8 mouse cellular contexts compared by ENCODE assay signal in genomic region chr13:21171156-21171530, GRCm38 (mm10). TPM values are rescaled to one million over a fixed set of nuclear protein-coding genes. Genes with fewer than 3 reads are reported as not detected.
DNase-seq lines count a peak whose midpoint lies in the region; ATAC-seq and TF ChIP-seq lines count a peak whose summit lies in the region.

No protein-coding gene starts in this region.

- no peak overlapping the region for H3K27ac ChIP-seq in kidney, adult 2 months (ENCODE audit: insufficient read depth, low read depth, low read length)
- H3K27ac ChIP-seq in brown adipose tissue, adult 24 weeks (replicated peaks; ENCODE audit: low read depth, low read length) = no peak overlapping the region
- no peak overlapping the region for H3K27ac ChIP-seq in forebrain, embryonic 16.5 days (ENCODE audit: low read length)
- no peak overlapping the region for H3K27ac ChIP-seq in liver, embryonic 15.5 days (replicated peaks)

- H3K27me3 ChIP-seq in kidney, adult 2 months (replicated peaks; ENCODE audit: control insufficient read depth, insufficient read depth, low read length) = no peaks in the 10 kb centered on the region
- H3K27me3 ChIP-seq in forebrain, embryonic 16.5 days (replicated peaks; ENCODE audit: control insufficient read depth, insufficient read depth, low read length) = no peaks in the 10 kb centered on the region
- H3K27me3 ChIP-seq in liver, embryonic 15.5 days = 0 out of 2 replicates have a peak, but pooled peaks cover 2% of the 10 kb centered on the region

- no peak for TF ChIP-seq CTCF in kidney, adult 2 months (conservative IDR thresholded peaks at IDR 0.05; ENCODE audit: insufficient read depth, insufficient read length, low read depth, low read length)

- peak overlapping the region; percentile 68 for H3K4me2 ChIP-seq in forebrain, embryonic 16.5 days (ENCODE audit: low read length)
- H3K4me2 ChIP-seq in liver, embryonic 15.5 days = peak overlapping the region; percentile 74

- no peaks in the 10 kb centered on the region for H3K36me3 ChIP-seq in kidney, adult 2 months (ENCODE audit: control insufficient read depth, insufficient read depth, low read length)
- no peaks in the 10 kb centered on the region for H3K36me3 ChIP-seq in forebrain, embryonic 16.5 days (ENCODE audit: control insufficient read depth, insufficient read depth)
- H3K36me3 ChIP-seq in liver, embryonic 15.5 days (replicated peaks) = no peaks in the 10 kb centered on the region

- ATAC-seq in forebrain, embryonic 16.5 days = no peak
- no peak for ATAC-seq in liver, embryonic 15.5 days (ENCODE audit: insufficient read depth)

- H3K9me3 ChIP-seq in forebrain, embryonic 16.5 days (ENCODE audit: control insufficient read depth, low read length) = no peaks in the 10 kb centered on the region
- no peaks in the 10 kb centered on the region for H3K9me3 ChIP-seq in liver, embryonic 15.5 days (replicated peaks)

- H3K4me3 ChIP-seq in kidney, adult 2 months (ENCODE audit: insufficient read depth, low read depth, low read length) = no peak overlapping the region
- 0 out of 2 replicates have a peak overlapping the region, but pooled peaks have one; percentile 9 for H3K4me3 ChIP-seq in brown adipose tissue, adult 24 weeks (ENCODE audit: insufficient read depth, low read depth, low read length)
- H3K4me3 ChIP-seq in forebrain, embryonic 16.5 days (replicated peaks; ENCODE audit: low read length) = peak overlapping the region; percentile 45
- H3K4me3 ChIP-seq in liver, embryonic 15.5 days (replicated peaks) = peak overlapping the region; percentile 51

- WGBS in kidney, adult 2 months = 38% methylated on average over 15 of the region's 15 CpGs
- WGBS in forebrain, embryonic 16.5 days = 4% methylated on average over 15 of the region's 15 CpGs
- WGBS in liver, embryonic 15.5 days (ENCODE audit: insufficient replicate concordance) = 24% methylated on average over 15 of the region's 15 CpGs

- no peak overlapping the region; the same call in 1 of the 2 replicates for H3K9ac ChIP-seq in forebrain, embryonic 16.5 days (replicated peaks; ENCODE audit: low read depth, low read length)
- H3K9ac ChIP-seq in liver, embryonic 15.5 days = no peak overlapping the region

- peaks cover 3% of the 10 kb centered on the region; the same call in 1 of the 2 replicates for H3K4me1 ChIP-seq in kidney, adult 2 months (ENCODE audit: control insufficient read depth, insufficient read depth, low read length)
- H3K4me1 ChIP-seq in brown adipose tissue, adult 24 weeks (ENCODE audit: control insufficient read depth, insufficient read depth, insufficient read length, low read length) = peaks cover 4% of the 10 kb centered on the region; the same call in 1 of the 2 replicates
- peaks cover 20% of the 10 kb centered on the region for H3K4me1 ChIP-seq in forebrain, embryonic 16.5 days (replicated peaks; ENCODE audit: control insufficient read depth, insufficient read depth, low read length)
- peaks cover 52% of the 10 kb centered on the region for H3K4me1 ChIP-seq in liver, embryonic 15.5 days (replicated peaks)

- DNase-seq in kidney, postnatal 4 days = peak; percentile 33 to 41
- DNase-seq in kidney, adult 2 months = no peak
- no peak for DNase-seq in spleen, adult 12 weeks (ENCODE audit: low spot score)
- no peak for DNase-seq in frontal cortex, postnatal 25 days (ENCODE audit: low spot score in 2 of 2)
- no peak for DNase-seq in urinary bladder, adult 18-20 months (ENCODE audit: low spot score in 2 of 2)

- no peak for TF ChIP-seq POLR2A in kidney, adult 2 months (IDR thresholded peaks at IDR 0.05; ENCODE audit: low read depth, low read length)

RNA-seq across cellular contexts. Expression of gene Trim27, which starts 8.1 kb away (rescaled TPM):
- polyA plus RNA-seq in kidney, adult 2 months (2012; rRNA removed) = 29.9 and 30.2 TPM in 2 replicates
- 9.1 and 14.4 TPM in 2 replicates for polyA plus RNA-seq in brown adipose tissue, adult 24 weeks (2012; ENCODE audit: insufficient read depth, insufficient read length, missing spikeins)
- 89.7 and 96.6 TPM in 2 replicates for polyA plus RNA-seq in forebrain, embryonic 16.5 days (2015; fragmentation: Nextera tagmentation; extraction: Ambion mirVana)
- 59.3 and 65.7 TPM in 2 replicates for polyA plus RNA-seq in liver, embryonic 15.5 days (2015; fragmentation: Nextera tagmentation; extraction: Ambion mirVana)

RNA-seq across cellular contexts. Expression of gene Olfr1368, which starts 25.5 kb away (rescaled TPM):
- polyA plus RNA-seq in kidney, adult 2 months (2012; rRNA removed) = not detected in 2 replicates
- polyA plus RNA-seq in brown adipose tissue, adult 24 weeks (2012; ENCODE audit: insufficient read depth, insufficient read length, missing spikeins) = not detected in 2 replicates
- not detected in 2 replicates for polyA plus RNA-seq in forebrain, embryonic 16.5 days (2015; fragmentation: Nextera tagmentation; extraction: Ambion mirVana)
- polyA plus RNA-seq in liver, embryonic 15.5 days (2015; fragmentation: Nextera tagmentation; extraction: Ambion mirVana) = not detected in 2 replicates

RNA-seq across cellular contexts. Expression of gene Olfr263, which starts 41.7 kb away (rescaled TPM):
- not detected in 2 replicates for polyA plus RNA-seq in kidney, adult 2 months (2012; rRNA removed)
- polyA plus RNA-seq in brown adipose tissue, adult 24 weeks (2012; ENCODE audit: insufficient read depth, insufficient read length, missing spikeins) = not detected in 2 replicates
- polyA plus RNA-seq in forebrain, embryonic 16.5 days (2015; fragmentation: Nextera tagmentation; extraction: Ambion mirVana) = not detected in 2 replicates
- not detected in 2 replicates for polyA plus RNA-seq in liver, embryonic 15.5 days (2015; fragmentation: Nextera tagmentation; extraction: Ambion mirVana)

RNA-seq across cellular contexts. Expression of gene Olfr1369-ps1, which starts 59.9 kb away (rescaled TPM):
- polyA plus RNA-seq in kidney, adult 2 months (2012; rRNA removed) = not detected in 2 replicates
- polyA plus RNA-seq in brown adipose tissue, adult 24 weeks (2012; ENCODE audit: insufficient read depth, insufficient read length, missing spikeins) = not detected in 2 replicates
- polyA plus RNA-seq in forebrain, embryonic 16.5 days (2015; fragmentation: Nextera tagmentation; extraction: Ambion mirVana) = not detected in 2 replicates
- 0.02 TPM in 1 of 2 replicates, not detected in the other for polyA plus RNA-seq in liver, embryonic 15.5 days (2015; fragmentation: Nextera tagmentation; extraction: Ambion mirVana)

Comparison
In these comparisons a context has a peak if more than half of its experiments do, and no peak if none do; other contexts are left out.
1. DNase-seq: peak in kidney, postnatal 4 days (2 of 2); none in kidney, adult 2 months (single experiment), spleen, adult 12 weeks (single experiment), frontal cortex, postnatal 25 days (0 of 2) and urinary bladder, adult 18-20 months (0 of 2).